Mouse (Mus musculus): ENCODE measurements around the gene Nmrk1.

- peak; percentile 81 for TF ChIP-seq CTCF (IDR thresholded peaks at IDR 0.05; ENCODE audit: low read depth)
- no peak for TF ChIP-seq EP300 (IDR thresholded peaks at IDR 0.05; ENCODE audit: low read depth)
These were observed 7.8 kb downstream of the Nmrk1 start for GRCm38 (mm10) chr19:18639552-18639951.
